In genomic region chr17:44735991-44736561, GRCm38 (mm10) we compare ENCODE assay signal across 8 mouse cellular contexts. TPM values are rescaled to one million over a fixed set of nuclear protein-coding genes. Genes with fewer than 3 reads are reported as not detected.
DNase-seq lines count a peak whose midpoint lies in the region; ATAC-seq and TF ChIP-seq lines count a peak whose summit lies in the region.

No protein-coding gene starts in this region.

- no peaks in the 10 kb centered on the region for H3K36me3 ChIP-seq in erythroblast, embryonic 14.5 days (ENCODE audit: control insufficient read depth)
- H3K36me3 ChIP-seq in heart, adult 2 months (ENCODE audit: control insufficient read depth, insufficient read depth, low read length) = no peaks in the 10 kb centered on the region
- H3K36me3 ChIP-seq in midbrain, embryonic 16.5 days (ENCODE audit: control insufficient read depth, insufficient read depth, low read length) = no peaks in the 10 kb centered on the region
- no peaks in the 10 kb centered on the region for H3K36me3 ChIP-seq in spleen, adult 2 months (ENCODE audit: control insufficient read depth, insufficient read depth, low read length)

- intact Hi-C loops in heart, adult 2 months (cut with DNase I) = loop anchor here (5.0 to 10.0 kb wide), 4 partner anchors 141 to 516 kb away; no protein-coding TSS in a partner anchor

- peak; percentile 56 for TF ChIP-seq CTCF in heart, adult 2 months (IDR thresholded peaks at IDR 0.05)
- 0 out of 2 replicates have a peak, but pooled peaks have one; percentile 2 for TF ChIP-seq CTCF in spleen, adult 2 months (IDR thresholded peaks at IDR 0.05; ENCODE audit: extremely low read depth, insufficient read depth, insufficient read length, insufficient replicate concordance)

- H3K4me3 ChIP-seq in erythroblast, embryonic 14.5 days (replicated peaks) = peak overlapping the region; percentile 50
- H3K4me3 ChIP-seq in heart, adult 2 months = peak overlapping the region; percentile 71
- H3K4me3 ChIP-seq in midbrain, embryonic 16.5 days (ENCODE audit: low read depth, low read length) = peak overlapping the region; percentile 62
- peak overlapping the region; percentile 85 for H3K4me3 ChIP-seq in spleen, adult 2 months (ENCODE audit: extremely low read depth, insufficient read depth, insufficient read length)

- DNase-seq in embryo, embryonic 9.5 days (ENCODE audit: extremely low spot score) = peak; percentile 83
- peak; percentile 82 for DNase-seq in heart, adult 2 months
- DNase-seq in kidney, adult 18-20 months = peak; percentile 79
- DNase-seq in liver = peak; percentile 47
- peak; percentile 27 to 53 for DNase-seq in spleen, adult 2 months (ENCODE audit: low read depth in 1 of 2, low spot score in 2 of 2)

- H3K27ac ChIP-seq in heart, adult 2 months = peak overlapping the region; percentile 33
- H3K27ac ChIP-seq in midbrain, embryonic 16.5 days (ENCODE audit: low read length) = no peak overlapping the region
- H3K27ac ChIP-seq in spleen, adult 2 months (ENCODE audit: insufficient read depth, low read length) = peak overlapping the region; percentile 76

- ATAC-seq in erythroblast, adult 5-6 weeks (replicated peaks; ENCODE audit: low FRiP score, poor library complexity, severe bottlenecking) = no peak
- peak; percentile 79 for ATAC-seq in midbrain, embryonic 16.5 days

- H3K79me2 ChIP-seq in heart, adult 2 months (replicated peaks; ENCODE audit: control insufficient read depth, insufficient read depth, low read length) = no peaks in the 10 kb centered on the region

- no peak for TF ChIP-seq POLR2A in heart, adult 2 months (IDR thresholded peaks at IDR 0.05; ENCODE audit: insufficient read depth, low read depth, low read length)
- no peak for TF ChIP-seq POLR2A in spleen, adult 2 months (IDR thresholded peaks at IDR 0.05; ENCODE audit: low read depth, low read length)

- H3K27me3 ChIP-seq in erythroblast, embryonic 14.5 days (ENCODE audit: control insufficient read depth) = peaks cover 85% of the 10 kb centered on the region
- peaks cover 33% of the 10 kb centered on the region for H3K27me3 ChIP-seq in heart, adult 2 months (ENCODE audit: control insufficient read depth, insufficient read depth, low read length)
- peaks cover 42% of the 10 kb centered on the region for H3K27me3 ChIP-seq in midbrain, embryonic 16.5 days (ENCODE audit: control insufficient read depth, insufficient read depth, low read depth, low read length)
- peaks cover 25% of the 10 kb centered on the region for H3K27me3 ChIP-seq in spleen, adult 2 months (ENCODE audit: control insufficient read depth, insufficient read depth, low read length)

- under 1% methylated on average over 67 of the region's 73 CpGs for WGBS in heart, adult 2 months
- WGBS in midbrain, embryonic 16.5 days = 1% methylated on average over 60 of the region's 73 CpGs
- under 1% methylated on average over 72 of the region's 73 CpGs for WGBS in spleen, adult 2 months

- H3K4me2 ChIP-seq in midbrain, embryonic 16.5 days (ENCODE audit: low read length) = peak overlapping the region; percentile 96

- H3K4me1 ChIP-seq in erythroblast, embryonic 14.5 days (ENCODE audit: control insufficient read depth) = no peaks in the 10 kb centered on the region
- H3K4me1 ChIP-seq in heart, adult 2 months (ENCODE audit: control insufficient read depth, insufficient read depth, low read length) = no peaks in the 10 kb centered on the region
- H3K4me1 ChIP-seq in midbrain, embryonic 16.5 days (ENCODE audit: control insufficient read depth, insufficient read depth, low read length) = peaks cover 28% of the 10 kb centered on the region
- peaks cover 15% of the 10 kb centered on the region for H3K4me1 ChIP-seq in spleen, adult 2 months (ENCODE audit: control insufficient read depth, insufficient read depth, insufficient read length)

- no peak for TF ChIP-seq EP300 in heart, adult 2 months (IDR thresholded peaks at IDR 0.05; ENCODE audit: insufficient read depth, low read depth, low read length)

- peak overlapping the region; percentile 86 for H3K9ac ChIP-seq in heart, adult 2 months (ENCODE audit: low read depth, low read length)
- peak overlapping the region; percentile 70 for H3K9ac ChIP-seq in midbrain, embryonic 16.5 days (ENCODE audit: low read depth, low read length)

- peaks cover 7% of the 10 kb centered on the region; the same call in 1 of the 2 replicates for H3K9me3 ChIP-seq in erythroblast, embryonic 14.5 days (ENCODE audit: control insufficient read depth, low read length)
- H3K9me3 ChIP-seq in midbrain, embryonic 16.5 days (replicated peaks; ENCODE audit: control insufficient read depth, low read length, poor library complexity, severe bottlenecking) = no peaks in the 10 kb centered on the region

RNA-seq across cellular contexts. Expression of gene Supt3, which starts 40.9 kb away (rescaled TPM):
- polyA plus RNA-seq in erythroblast, embryonic 14.5 days (2012) = 0.62 and 1.0 TPM in 2 replicates
- 9.6 and 12.5 TPM in 2 replicates for total RNA-seq in erythroblast, adult 5-6 weeks (2015; ENCODE audit: low replicate concordance)
- total RNA-seq in erythroblast, adult 5-6 weeks (2017; ENCODE audit: low replicate concordance) = 8.8 and 9.5 TPM in 2 replicates
- 10 to 100 TPM; 13.2 to 16.0 TPM for total RNA-seq in heart, adult 2 months (2021)
- 4.7 and 5.1 TPM in 2 replicates for polyA plus RNA-seq in heart, adult 2 months (2012; rRNA removed)
- polyA plus RNA-seq in midbrain, embryonic 16.5 days (2015; fragmentation: Nextera tagmentation; extraction: Ambion mirVana) = 20.6 and 21.8 TPM in 2 replicates
- polyA plus RNA-seq in spleen, adult 2 months (2012; rRNA removed) = 2.6 and 3.2 TPM in 2 replicates
